Mouse (Mus musculus) olfactory bulb, adult 2 months (tissue): ENCODE measurements at regions not wholly inside any gene's neighbourhood (a gene's known extent, or its start where the extent isn't known, plus 50 kb on each side); places are given as distances from the start of the nearest gene placed in this dataset.

Experiments used
- CTCF ChIP-seq: fragments of 200-500 bp; IDR thresholded peaks from 2 replicates; pipeline ENCODE4 v1.5.1; 2012; ENCODE audit warnings: low read depth, mild to moderate bottlenecking, low read length, moderate library complexity; ENCODE audit not compliant: insufficient read depth
- POLR2A ChIP-seq: fragments of 200-500 bp; IDR thresholded peaks from 2 replicates; pipeline ENCODE4 v1.6.1; 2012; ENCODE audit warnings: mild to moderate bottlenecking, low read depth, low read length, moderate library complexity; ENCODE audit not compliant: insufficient read depth

DNA sequence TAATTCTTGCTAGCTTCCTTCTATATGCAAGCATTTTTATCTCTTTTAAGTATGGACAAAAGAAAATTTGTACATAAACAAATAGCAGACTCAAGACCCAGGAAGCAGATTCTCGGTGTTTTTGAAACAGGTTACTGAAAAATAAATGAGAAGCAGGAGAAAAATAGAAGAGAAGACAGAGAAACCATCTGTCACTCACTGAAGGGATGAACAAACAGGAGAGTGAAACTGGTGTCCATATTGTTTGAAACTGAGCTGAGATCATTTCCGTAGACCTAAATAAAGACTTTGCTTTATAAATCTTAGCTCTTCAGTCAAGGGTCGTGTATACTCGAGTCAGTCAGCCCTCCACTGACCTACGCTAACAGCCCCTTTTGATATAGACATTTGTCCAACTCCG is 251.4 kb downstream of the Ptprc start:
- TF ChIP-seq CTCF (no peak), POLR2A (no peak)
